Mouse (Mus musculus) erythroblast, embryonic 14.5 days (primary cell): ENCODE measurements around the gene Sbds.

ENCODE experiments used
- GATA1 ChIP-seq: IDR thresholded peaks from 2 replicates; pipeline ENCODE4 v1.6.1; 2012; ENCODE audit warnings: low read length, inconsistent platforms, mixed read lengths
- TAL1 ChIP-seq: IDR thresholded peaks from 3 replicates; pipeline ENCODE4 v1.6.1; 2012; ENCODE audit warnings: low read length, inconsistent platforms, mixed read lengths

GRCm38 (mm10) chr5:130264433-130265005, 9.2 kb upstream of the Sbds start:
- TF ChIP-seq TAL1 (no peak), GATA1 (no peak)
